Mouse (Mus musculus) common myeloid progenitor, adult 5-6 weeks (primary cell): ENCODE measurements around the gene Ythdf2. TPM values are rescaled to one million over a fixed set of nuclear protein-coding genes. Genes with fewer than 3 reads are reported as not detected.

Experiments used
- ATAC-seq: replicated peaks from 2 replicates; pipeline ENCODE4 v1.8.0; 2016; ENCODE audit warnings: low read depth, mild to moderate bottlenecking, moderate TSS enrichment, inconsistent platforms; ENCODE audit not compliant: poor library complexity, severe bottlenecking
- total RNA-seq: library from RNA; stranded (forward); fragments of 200-1000, 187-1606 nt; gene quantifications from 2 replicates; pipeline ENCODE4 v1.2.3, GENCODE M21; 2017

Ythdf2 gene
- total RNA-seq, 1 experiment from 2014 or later = 70.9 TPM

DNA sequence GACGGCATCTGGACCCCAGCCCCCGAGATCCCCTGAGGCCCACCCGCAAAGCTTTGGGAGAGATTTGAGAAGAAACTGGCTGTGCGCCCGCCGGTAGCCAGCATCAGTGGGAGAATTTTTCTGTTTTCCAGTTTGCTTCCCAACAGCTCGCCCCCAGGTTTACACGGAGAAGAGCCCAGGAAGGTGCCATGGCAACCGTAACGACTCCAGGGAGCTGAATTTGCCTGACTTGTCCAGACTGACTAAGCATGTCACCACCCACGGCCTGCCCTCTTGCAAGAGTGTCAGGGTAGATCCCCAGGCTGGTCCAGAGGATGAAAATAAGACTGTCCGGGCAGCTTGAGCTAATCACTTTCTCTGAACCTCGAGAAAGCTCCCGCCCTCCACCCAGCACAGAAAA, 46.4 kb downstream of the Ythdf2 start:
- no peak for ATAC-seq

DNA sequence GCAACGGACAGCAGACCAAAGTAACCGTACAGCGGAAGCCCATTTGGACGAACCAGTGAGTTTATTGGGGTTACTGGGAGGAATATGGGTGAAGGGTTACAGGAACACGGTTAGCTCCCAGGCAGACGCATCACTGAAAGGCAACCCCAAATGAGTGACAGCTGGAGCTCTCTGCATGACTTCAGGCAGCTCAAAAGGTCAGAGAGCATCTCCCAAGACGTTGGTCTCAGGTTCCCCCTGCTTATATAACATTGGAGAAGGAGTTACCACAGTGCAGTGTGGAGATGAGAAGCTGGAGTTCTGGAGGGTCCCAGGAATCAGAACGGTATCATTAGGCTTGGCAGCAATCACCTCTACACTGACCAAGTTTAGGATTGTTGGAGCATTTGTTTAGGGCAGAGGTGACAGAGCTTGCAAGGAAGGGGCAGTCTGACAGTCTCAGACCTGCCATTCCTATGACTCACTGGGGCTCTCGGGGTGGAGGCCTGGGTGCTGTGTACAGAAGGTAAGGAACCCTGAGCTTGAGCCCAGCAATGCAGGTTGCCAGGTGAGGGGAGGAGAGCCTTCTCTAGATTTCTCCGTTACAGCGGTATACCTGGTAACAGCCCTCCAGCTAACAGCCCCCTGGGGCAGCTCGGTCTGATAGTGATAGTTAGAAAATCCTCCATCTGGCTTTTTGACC, 55.0 kb downstream of the Ythdf2 start:
- ATAC-seq = no peak

DNA sequence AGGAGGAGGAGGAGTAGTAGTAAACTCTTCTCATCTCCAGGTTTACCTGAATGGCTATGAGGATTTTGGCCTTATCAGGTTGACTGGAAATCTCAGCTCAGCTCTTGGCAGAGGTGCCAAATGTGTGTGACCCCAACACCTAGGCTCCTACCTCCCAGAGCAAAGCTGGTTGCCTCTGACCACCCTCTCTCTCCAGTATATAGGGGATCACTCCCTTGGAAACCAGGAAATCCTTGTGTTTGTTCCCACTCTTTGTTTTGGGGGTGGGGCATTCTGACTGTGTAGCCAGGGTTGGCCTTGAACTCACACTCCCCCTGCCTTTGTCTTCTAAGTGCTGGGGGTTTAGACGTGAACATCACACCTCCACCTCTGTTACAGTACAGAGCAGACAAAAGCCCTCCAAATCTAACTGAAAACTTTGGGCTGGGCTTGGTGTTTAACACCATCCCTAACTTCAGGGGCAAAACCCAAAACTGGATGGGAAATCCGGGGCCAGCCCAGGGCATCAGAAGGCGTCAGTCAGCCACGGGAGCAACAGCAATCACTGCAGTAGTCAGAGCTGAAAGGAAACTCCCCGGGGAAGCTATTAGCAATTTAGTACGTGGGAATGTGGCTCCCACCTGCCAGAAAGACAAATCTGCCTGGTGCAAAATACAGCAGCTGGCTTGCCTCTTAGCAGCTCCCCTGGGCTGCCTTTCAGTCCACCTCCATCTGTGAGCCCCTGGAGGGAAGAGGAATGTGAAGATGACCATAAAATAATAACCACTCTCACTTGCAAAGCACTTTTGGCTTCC, 57.0 kb downstream of the Ythdf2 start:
- ATAC-seq = no peak

DNA sequence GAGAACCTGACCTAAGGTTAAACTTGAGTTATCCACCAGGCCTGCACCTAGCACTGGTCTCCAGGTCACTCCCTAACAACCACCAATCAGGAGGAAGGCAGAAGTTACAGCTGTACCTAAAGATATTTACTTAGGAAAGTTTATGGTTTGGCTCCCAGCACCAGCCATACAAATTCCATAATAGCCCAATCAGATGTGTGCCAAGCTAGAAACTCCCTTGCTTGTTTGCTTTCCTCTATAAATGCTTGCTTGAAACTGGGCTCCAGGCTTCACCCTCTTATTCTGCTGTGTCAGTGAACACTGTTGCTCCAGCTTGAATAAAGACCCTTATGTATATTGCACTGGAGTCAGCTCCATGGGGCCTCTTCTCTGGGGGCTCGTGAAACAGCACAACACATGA, 60.4 kb downstream of the Ythdf2 start:
- no peak for ATAC-seq

DNA sequence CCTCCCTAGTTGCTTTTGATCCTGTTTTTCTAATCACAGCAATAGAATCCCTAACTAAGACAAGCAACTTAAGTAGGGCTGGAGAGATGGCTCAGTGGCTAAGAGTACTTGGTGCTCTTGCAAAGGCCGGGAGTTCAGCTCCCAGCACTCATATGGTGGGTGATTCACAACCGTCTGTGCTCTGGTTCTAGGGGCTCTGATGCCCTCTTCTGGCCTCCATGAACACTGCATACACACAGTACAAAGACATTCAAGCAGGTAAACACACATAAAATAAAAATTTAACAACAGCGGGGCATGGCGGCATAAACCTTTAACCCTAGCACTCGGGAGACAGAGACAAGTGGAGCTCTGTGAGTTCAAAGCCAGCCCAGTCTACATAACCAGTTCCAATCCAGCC, 65.9 kb downstream of the Ythdf2 start:
- ATAC-seq = no peak

DNA sequence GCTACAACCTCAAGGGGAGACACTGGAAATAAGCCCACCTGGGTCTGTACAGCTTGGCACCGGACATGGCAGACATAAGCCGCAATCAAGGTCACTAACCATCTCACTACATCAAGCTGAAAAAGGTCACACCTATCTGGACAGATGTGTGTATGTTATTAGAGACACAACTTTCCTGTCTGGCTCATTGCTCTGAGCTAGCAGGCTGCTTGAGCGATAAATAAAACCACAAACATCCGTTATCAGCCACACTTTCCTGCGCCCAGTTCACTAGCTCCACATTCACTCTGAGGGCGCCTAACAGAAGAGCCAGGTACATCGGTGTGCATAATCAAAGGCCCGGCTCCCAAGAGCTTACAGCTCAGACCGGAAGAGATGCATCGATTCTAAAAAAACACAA, 67.0 kb downstream of the Ythdf2 start:
- peak; percentile 81 for ATAC-seq

DNA sequence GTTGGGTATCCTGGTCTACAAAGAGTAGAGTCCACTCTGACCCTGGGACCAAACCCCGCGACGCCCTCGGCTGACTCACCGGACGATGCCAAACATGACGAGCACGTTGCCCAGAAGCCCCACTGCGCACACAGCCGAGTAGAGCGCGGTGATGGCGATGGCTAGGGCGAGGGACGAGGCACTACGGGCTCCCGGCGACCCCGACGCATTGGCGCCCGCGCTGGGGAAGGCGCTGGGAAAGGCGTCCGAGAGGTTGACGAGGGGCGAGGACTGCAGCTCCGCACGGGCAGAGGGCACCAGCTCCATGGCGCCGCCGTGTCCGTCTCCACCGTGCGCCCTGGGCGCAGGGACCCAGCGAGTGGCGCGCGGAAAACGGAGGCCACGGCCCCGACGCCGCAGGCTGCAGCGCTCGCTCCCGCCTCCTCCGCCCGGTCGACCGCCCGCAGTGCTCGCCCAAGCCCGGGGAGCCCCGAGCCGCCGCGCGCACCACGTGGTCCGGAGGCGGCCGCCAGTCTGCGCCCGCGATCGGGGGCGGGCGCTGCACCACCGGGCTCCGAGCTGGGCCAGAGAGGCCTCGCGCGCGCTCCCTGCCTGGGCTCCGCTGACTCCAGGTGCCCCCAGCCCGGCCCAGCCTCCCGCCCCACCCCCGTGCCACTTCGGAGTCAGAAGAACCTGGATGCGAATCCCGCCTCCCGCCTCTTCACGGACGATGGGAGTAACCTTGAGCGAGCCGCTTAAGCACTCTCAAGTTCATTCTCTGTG, 67.8 kb downstream of the Ythdf2 start, which contains the start of gene Oprd1:
Oprd1 (minus strand) TSS at position 407 of the 762 bp plus-strand sequence.
- ATAC-seq = no peak; the same call in 1 of the 2 replicates

DNA sequence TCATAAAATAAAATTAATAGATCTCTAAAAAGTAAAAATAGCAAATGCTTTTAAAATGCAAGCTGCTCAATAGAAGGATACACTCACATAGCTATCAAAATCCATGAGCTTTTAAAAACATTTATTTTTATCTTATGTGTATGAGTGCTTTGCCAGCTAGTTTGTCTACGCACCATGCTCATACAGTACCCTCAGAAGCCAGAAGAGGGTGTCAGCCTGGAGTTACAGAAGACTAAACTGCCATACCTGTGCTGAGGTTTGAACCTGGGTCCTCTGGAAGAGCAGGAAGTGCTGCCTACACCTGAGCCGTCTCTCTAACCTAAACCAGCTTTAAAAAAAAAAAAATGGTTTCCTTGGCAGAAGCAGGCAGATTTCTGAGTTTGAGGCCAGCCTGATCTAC, 73.5 kb downstream of the Ythdf2 start:
- ATAC-seq = no peak

DNA sequence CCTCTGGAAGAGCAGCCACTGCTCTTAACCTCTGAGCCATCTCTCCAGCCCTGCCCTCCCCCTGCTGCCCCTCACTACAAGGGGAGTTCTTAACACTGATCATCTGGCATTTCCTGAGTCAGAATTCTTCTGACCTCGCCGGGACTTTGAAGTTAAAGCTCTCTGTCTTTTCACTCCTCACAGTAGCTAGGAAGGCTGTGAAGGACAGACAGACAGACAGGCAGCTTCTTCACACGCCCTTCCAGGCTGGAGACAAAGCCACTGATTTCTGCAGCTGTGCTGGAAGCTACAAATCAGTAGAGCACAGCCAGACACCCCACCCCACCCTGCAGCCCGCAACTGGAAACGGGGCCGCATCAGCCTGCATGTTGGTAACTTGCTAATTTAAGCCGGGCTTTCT, 75.1 kb downstream of the Ythdf2 start:
- no peak for ATAC-seq

Other genes with a start within 250 kb of the Ythdf2 start
- 0.14 and 1.0 TPM in 2 replicates for gene Gm10300, start 137.6 kb downstream of the Ythdf2 start, total RNA-seq
- 89.1 and 138 TPM in 2 replicates for gene Epb41, start 137.0 kb downstream of the Ythdf2 start, total RNA-seq
- not detected in 2 replicates for gene Oprd1, start 67.8 kb downstream of the Ythdf2 start, total RNA-seq
- 23.2 and 26.9 TPM in 2 replicates for gene Gmeb1, start 49.3 kb upstream of the Ythdf2 start, total RNA-seq
- 30.2 and 45.8 TPM in 2 replicates for gene Taf12, start 62.1 kb upstream of the Ythdf2 start, total RNA-seq
- gene Rab42, start 91.1 kb upstream of the Ythdf2 start, total RNA-seq = not detected in 2 replicates
- gene Trnau1ap, start 117.2 kb upstream of the Ythdf2 start, total RNA-seq = 23.9 and 43.7 TPM in 2 replicates
- 46.6 and 48.1 TPM in 2 replicates for gene Rcc1, start 141.3 kb upstream of the Ythdf2 start, total RNA-seq
- gene Phactr4, start 210.2 kb upstream of the Ythdf2 start, total RNA-seq = 15.0 and 17.9 TPM in 2 replicates